Comparison of ENCODE assay signal across 17 mouse cellular contexts in genomic region chr17:12444561-12444960, GRCm38 (mm10).
A peak's percentile ranks its signal among the peaks of the same experiment; 100 is the strongest.
DNase-seq lines count a peak whose midpoint lies in the region; ATAC-seq and TF ChIP-seq lines count a peak whose summit lies in the region.
"Had no signal": no experiment of that assay in that cellular context is flagged by ENCODE, and none has a peak within 500 bp of the region (broad histone marks: within the 10 kb centered on the region; RNA-seq: fewer than 3 reads in every experiment).

No protein-coding gene starts in this region.

- no peaks in the 10 kb centered on the region for H3K27me3 ChIP-seq in kidney, embryonic 15.5 days
- H3K27me3 ChIP-seq: embryonic facial prominence, embryonic 13.5 days; forebrain, embryonic 13.5 days; liver, embryonic 13.5 days had no signal

- TF ChIP-seq CTCF in brain, embryonic 14.5 days (IDR thresholded peaks at IDR 0.05; ENCODE audit: borderline replicate concordance, extremely low read depth, insufficient read depth, insufficient read length), result no peak

- H3K9me3 ChIP-seq in kidney, embryonic 15.5 days (replicated peaks), result no peaks in the 10 kb centered on the region
- H3K9me3 ChIP-seq: forebrain, embryonic 13.5 days; liver, embryonic 13.5 days had no signal

- peak; percentile 50 for DNase-seq in adrenal gland, postnatal 14 days
- no peak for DNase-seq in adrenal gland, adult 18-20 months (ENCODE audit: low spot score in 2 of 2)
- DNase-seq in kidney, adult 9 months, result peak; percentile 33
- peak; percentile 7 for DNase-seq in brain, embryonic 14.5 days (ENCODE audit: low read depth)
- DNase-seq in kidney, postnatal 10 days, result peak; percentile 43
- no peak for DNase-seq in embryo, embryonic 9.5 days (ENCODE audit: extremely low spot score)
- no peak for DNase-seq in retina, postnatal 1 day
- DNase-seq: B cell, adult 2 months; cerebellum, postnatal 25 days; liver, embryonic 13.5 days; midbrain, embryonic 14.5 days; right cerebral cortex, postnatal 25 days; thymus, adult 18-20 months had no signal

- no peak overlapping the region for H3K4me2 ChIP-seq in kidney, embryonic 15.5 days
- H3K4me2 ChIP-seq: embryonic facial prominence, embryonic 13.5 days; forebrain, embryonic 13.5 days; liver, embryonic 13.5 days had no signal

- 67% methylated on average over 2 of the region's 2 CpGs for WGBS in kidney, embryonic 15.5 days

- H3K27ac ChIP-seq in kidney, embryonic 15.5 days, result no peak overlapping the region
- H3K27ac ChIP-seq: embryonic facial prominence, embryonic 13.5 days; forebrain, embryonic 13.5 days; heart, adult 2 months; liver, embryonic 13.5 days had no signal

- no peak for ATAC-seq in kidney, embryonic 15.5 days (replicated peaks; ENCODE audit: low FRiP score)
- ATAC-seq: forebrain, embryonic 13.5 days had no signal

- no peak overlapping the region for H3K4me3 ChIP-seq in kidney, embryonic 15.5 days (replicated peaks)
- H3K4me3 ChIP-seq: embryonic facial prominence, embryonic 13.5 days; forebrain, embryonic 13.5 days; heart, adult 2 months; liver, embryonic 13.5 days had no signal

- H3K36me3 ChIP-seq in kidney, embryonic 15.5 days, result no peaks in the 10 kb centered on the region
- H3K36me3 ChIP-seq: embryonic facial prominence, embryonic 13.5 days; liver, embryonic 13.5 days had no signal

- no peak for TF ChIP-seq POLR2A in brain, embryonic 14.5 days (IDR thresholded peaks at IDR 0.05; ENCODE audit: borderline replicate concordance, extremely low read depth, insufficient read depth, insufficient read length, poor library complexity, severe bottlenecking)

- H3K9ac ChIP-seq in kidney, embryonic 15.5 days, result no peak overlapping the region
- H3K9ac ChIP-seq: embryonic facial prominence, embryonic 13.5 days; forebrain, embryonic 13.5 days; liver, embryonic 13.5 days had no signal

- H3K4me1 ChIP-seq in kidney, embryonic 15.5 days, result peaks cover 2% of the 10 kb centered on the region; the same call in 1 of the 2 replicates
- H3K4me1 ChIP-seq: embryonic facial prominence, embryonic 13.5 days; forebrain, embryonic 13.5 days; liver, embryonic 13.5 days had no signal

Comparison
In these comparisons a context has a peak if more than half of its experiments do, and no peak if none do; other contexts are left out.
1. DNase-seq: peak in adrenal gland, postnatal 14 days (single experiment), kidney, adult 9 months (single experiment), brain, embryonic 14.5 days (single experiment) and kidney, postnatal 10 days (single experiment); none in adrenal gland, adult 18-20 months (0 of 2), embryo, embryonic 9.5 days (single experiment) and retina, postnatal 1 day (single experiment).